Mouse (Mus musculus) cerebellum, postnatal 14 days (tissue): ENCODE results near the gene Plcxd1.
"Not testable (repeated sequence)": the region's sequence is repeated elsewhere in the genome, so short reads cannot be mapped to it uniquely, and the experiment has no call there.

Source experiments
- DNase-seq, 2 experiments: peaks; one replicate each; pipeline ENCODE4 v3.0.0; 2021; ENCODE audit warnings: mixed read lengths in 2 of 2

The Plcxd1 gene

GRCm38 (mm10) chr5:110099656-110100580 is at the start of gene Plcxd1:
TSS of gene Plcxd1 (plus strand) at chr5:110099969.
- DNase-seq, result peak in 1 of 2 experiments; percentile 10

- DNase-seq, result peak; percentile 82 to 85
These were observed 41.9 kb upstream of the Plcxd1 start for GRCm38 (mm10) chr5:110057637-110058408.

DNA sequence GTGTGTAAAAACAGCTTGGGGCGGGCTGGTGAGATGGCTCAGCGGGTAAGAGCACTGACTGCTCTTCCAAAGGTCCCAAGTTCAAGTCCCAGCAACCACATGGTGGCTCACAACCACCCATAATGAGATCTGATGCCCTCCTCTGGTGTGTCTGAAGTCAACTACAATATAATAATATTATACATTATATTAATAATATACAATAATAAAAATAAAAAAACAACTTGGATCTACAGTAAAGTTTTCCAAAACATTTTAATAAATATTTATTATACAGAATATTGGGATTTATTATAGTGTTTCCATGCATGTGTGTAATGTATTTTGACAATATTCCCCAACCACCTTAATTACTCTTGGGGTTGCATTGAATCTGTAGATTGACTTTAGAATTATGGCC is 27.4 kb upstream of the Plcxd1 start, which contains the start of gene Gm17655:
Gm17655 (minus strand) TSS at position 101 of the 400 bp plus-strand sequence.
- not testable (repeated sequence) for DNase-seq

GRCm38 (mm10) chr5:110082961-110083360 is 16.8 kb upstream of the Plcxd1 start:
- DNase-seq, result no peak

DNA sequence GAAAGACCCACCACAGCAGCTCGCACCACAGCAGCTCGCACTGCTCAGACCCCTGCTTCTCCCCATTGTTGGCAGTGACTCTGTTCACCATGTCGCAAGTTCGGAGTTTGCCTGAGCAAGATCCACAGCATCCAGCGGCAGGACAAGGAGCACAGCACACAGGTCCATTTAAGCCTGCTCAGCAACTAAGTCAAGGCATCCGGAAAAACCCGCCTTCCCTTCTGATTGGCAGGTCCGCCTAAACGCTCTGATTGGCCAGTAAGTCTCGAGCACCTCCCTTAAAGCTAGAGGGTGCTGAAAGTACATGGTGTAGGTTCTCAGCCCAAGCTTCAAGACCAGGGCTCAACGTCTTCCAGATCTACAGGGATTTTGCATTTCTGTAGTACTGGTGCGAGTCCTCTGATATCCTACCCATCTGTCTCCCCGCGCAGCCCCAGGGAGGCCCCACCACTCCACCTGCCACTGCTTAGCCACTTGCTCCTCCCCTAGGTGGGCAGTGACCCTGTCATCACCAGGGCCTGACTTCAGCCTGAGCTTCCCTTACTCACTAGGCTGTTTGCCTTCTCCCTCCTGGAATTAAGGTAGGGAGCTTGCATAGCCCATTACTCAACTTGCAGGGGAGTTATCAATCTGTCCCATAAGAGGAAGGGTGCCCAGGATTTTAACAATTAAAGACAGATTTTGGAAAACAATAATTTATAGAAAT is 13.5 kb upstream of the Plcxd1 start:
- DNase-seq, result no peak

DNA sequence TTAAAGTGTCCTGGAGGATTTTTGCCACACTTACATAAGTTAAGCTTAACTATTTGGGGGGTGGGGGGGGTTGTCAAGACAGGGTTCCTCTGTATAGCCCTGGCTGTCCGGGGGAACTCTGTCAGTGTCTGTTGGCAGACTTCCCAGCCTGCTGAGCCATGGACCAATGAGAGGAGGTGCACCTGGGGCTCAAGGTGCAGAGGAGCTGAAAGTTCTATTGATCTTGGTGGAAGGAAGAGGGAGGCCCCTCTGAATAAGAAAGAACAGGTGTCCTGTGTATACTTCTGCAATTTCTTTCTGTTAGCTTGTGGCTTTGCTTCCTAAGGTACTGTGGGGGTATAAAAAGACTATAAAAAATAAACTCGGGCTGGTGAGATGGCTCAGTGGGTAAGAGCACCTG is 8.2 kb upstream of the Plcxd1 start:
- DNase-seq, result no peak

DNA sequence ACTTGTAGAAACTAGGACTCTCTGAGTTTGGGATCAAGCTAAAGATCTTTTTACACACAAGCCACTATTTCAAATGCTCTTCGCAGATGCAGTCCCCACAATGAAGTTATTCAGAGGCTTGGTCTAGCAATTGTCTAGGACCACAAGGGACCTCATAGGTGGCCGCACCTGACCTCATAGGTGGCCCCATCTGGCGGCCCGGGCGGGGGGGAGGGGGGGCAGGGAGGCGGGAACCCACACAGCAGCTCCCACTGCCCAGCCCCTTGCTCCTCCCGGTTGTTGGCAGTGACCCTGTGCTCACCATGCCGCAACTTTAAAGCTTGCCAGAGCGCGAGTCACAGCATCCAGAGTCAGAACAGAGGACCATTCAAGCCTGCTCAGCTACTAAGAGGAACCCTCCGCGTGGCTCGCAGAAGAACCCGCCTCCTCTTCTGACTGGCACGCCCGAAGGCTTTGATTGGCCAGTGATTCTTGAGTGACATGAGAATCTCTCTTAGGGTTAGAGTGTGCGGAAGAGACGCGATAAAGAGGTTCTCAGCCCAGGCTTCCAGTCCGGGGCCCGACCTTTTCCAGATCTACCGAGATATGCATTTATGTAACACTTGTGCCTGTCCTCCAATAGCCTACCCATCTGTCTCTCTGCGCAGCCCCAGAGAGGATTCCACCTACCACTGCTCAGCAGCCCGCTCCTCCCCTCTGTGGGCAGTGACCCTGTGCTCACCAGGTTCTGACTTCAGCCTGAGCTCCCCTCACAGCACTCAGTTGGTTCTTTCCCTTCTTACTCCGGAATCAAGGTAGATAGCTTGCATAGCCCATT is 5.5 kb upstream of the Plcxd1 start, which contains the start of gene Gm35315:
Gm35315 (minus strand) TSS at position 391 of the 817 bp plus-strand sequence.
- peak; percentile 86 to 88 for DNase-seq

DNA sequence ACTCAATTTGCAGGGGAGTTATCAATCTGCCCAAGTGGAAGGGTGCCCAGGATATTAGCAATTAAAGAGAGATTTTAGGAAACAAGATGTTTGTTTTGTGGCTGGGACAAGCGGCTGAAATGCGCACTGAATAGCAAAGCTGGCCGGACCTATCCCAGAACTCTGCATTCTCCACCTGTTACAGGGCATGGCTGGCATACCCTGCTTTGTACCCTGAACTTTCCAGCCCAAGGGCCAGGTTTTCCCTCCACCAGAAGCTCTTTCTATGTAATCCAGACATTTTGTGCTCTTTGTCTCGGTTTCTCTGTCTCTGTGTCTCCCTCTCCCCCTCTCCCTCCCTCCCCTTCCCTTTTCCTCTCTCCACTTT is 4.9 kb upstream of the Plcxd1 start:
- no peak for DNase-seq

GRCm38 (mm10) chr5:110098991-110099477 is 735 bp upstream of the Plcxd1 start:
- peak in 1 of 2 experiments; percentile 24 for DNase-seq

- DNase-seq, result peak; percentile 43 to 50
These were observed 1.3 kb downstream of the Plcxd1 start for GRCm38 (mm10) chr5:110100921-110101631.

- peak; percentile 68 to 80 for DNase-seq
These were observed 2.1 kb downstream of the Plcxd1 start for GRCm38 (mm10) chr5:110101716-110102347.

DNA sequence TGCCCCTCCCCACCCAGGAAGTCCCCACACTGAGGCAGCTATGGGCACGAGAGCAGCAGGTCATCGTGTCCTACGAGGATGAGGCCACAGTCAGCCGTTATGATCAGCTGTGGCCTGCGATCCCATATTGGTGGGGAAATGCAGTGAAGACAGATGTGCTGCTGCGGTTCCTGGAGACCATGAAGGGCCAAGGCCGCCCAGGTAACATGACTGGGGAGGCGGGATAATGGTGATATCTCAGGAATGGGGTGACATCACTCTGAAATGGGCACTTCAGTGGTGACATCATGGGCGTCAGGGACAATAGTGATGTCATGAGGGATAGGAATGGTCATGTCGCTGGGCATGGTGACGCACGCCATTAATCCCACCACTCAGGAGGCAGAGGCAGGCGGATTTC is 2.7 kb downstream of the Plcxd1 start:
- DNase-seq, result no peak

DNA sequence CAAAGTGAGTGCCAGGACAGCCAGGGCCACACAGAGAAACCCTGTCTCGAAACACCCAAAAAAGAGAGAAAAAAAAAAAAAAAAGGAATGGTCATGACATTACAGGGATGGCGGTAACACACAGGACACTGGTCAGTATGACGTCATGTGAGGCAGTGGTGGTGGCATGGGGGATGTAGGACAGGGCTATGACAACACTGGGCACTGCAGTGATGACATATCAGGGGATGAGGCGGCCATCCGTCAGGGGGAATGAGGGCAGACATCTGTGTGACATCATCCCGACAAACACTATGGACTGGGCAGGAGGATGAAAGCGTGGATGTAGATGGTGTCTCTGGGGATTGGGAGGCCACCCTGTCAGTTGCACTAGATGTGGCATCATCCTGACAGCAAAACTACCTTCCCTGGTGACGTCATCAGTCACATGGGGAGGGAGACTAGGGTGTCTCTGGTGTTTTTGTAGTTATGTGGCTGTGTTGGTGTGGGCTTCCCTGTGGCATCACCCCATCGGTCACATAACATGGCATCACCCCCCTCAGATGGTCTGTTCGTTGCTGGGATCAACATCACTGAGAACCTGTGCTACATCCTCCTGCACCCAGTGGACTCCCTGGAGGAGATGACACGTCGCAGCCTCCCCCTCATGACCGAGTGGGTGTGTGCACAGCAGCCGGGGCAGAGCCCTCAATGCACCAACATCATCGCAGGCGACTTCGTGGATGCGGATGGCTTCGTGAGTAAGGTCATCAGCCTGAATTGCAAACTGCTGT is 3.3 kb downstream of the Plcxd1 start:
- DNase-seq, result no peak

- DNase-seq, result no peak
These were observed 4.3 kb downstream of the Plcxd1 start for GRCm38 (mm10) chr5:110103901-110104615.

DNA sequence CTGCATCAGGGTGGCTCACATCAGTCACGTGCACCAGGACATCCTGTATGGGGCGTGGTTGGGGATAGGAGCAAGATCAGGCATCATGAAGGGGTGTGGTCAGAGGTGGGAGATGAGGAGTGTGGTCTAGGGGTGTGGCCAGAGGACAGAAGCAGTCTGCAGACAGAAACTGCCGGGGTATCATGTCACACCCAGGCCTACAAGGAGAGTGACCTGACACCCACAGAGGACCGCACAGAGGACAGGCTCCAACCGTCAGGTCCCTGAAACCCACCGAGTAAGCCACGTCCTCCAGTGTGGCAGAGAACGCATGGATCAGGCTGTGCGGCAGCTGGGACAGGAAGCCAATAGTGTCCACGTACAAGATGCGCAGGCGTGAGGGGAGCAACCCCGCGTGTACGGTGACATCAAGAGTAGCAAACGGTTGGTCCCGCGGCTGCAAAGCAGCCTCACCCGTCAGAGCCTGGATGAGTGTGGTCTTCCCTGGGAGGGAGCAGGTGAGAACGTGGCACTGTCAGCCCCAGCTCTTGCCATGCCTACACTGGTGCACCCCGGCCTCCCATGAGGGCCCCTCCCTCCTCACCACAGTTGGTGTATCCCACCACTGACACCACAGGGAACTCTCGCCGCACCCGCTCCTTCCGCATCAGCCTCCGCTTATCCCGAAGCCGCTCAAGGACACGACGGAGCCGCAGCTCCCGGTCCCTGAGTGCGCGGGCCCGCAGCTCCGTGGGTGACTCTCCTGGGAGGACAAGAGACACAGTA is 5.0 kb downstream of the Plcxd1 start:
- DNase-seq, result peak in 1 of 2 experiments; percentile 10

DNA sequence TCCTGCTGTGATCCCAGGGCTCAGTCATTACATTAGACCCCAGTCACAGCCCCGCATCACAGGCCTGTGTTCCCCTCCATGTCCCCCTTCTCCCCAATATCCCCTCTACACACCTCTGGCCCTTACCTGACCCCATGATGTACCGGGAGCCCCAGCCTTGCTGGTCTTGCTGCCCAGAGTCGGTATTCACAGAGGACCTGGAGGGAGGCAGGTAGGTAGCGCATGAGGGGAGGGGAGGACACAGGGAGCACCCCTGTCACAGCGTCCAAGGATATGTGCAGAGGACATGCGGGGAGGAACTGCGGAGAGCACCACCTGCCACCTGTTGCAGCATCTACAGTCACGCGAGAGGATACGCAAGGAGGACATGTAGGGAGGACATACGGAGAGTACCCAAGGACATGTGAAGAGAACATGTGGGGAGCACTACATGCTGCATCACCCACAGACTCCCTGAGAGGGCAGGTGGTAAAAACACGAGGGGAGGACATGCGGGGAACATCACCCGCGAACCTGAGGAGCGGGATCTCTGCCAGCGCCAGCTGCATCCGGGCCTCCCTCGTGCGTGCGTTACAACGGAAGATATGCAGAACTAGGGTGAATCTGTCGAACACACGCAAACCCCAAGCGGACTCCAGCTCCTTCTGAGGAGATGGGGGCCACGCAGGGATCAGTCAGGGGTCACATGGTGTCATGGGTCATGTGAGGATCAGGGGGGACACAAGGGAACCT is 6.5 kb downstream of the Plcxd1 start:
- peak; percentile 40 to 46 for DNase-seq

- peak in 1 of 2 experiments; percentile 62 for DNase-seq
These were observed 7.3 kb downstream of the Plcxd1 start for GRCm38 (mm10) chr5:110106901-110107564.
